Mouse (Mus musculus) fat pad, adult 2 months (tissue): Measurements from ENCODE around the gene Vsnl1.

Experiments used
- DNase-seq: peaks from one replicate; pipeline ENCODE4 v3.0.0-alpha.2; 2011; ENCODE audit warnings: low read depth, low spot score; ENCODE audit errors: extremely low read depth

Gene Vsnl1

DNA sequence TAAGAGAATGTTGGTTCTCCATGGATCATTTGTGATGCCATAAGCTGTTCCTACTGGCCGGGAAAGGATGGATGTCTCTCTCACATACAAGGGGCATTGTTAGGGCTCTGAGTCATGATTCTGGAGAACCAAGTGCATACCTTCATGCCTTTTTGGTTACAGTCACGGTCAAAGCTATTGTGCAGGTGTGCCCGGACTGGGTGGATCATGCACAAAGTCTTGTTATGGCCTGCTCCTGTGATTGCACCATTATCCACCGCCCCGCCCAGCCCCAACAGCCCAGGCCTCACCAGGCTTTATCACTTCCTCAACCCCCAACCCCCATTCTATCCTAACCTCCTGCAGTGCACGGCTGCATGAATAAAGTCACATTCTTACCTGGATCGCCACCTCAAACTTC is 47.3 kb downstream of the Vsnl1 start:
- no peak for DNase-seq

DNA sequence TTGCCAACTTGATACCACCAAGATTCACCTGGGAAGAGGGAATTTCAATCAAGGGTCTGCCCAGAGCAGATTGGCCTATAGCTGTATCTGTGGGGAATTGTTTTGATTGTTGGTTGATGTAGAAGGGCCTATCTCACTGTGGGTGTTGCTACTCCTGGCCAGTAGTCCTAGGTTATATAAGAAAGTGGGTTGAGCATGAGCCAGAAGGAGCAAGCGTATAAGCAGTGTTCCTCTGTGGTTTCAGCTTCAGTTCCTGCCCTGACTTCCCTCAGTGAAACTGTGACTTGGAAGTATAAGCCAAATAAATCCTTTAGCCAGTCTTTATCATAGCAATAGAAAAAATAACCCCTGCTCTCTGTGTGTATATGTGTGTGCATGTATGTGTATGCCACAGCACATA is 51.7 kb downstream of the Vsnl1 start:
- DNase-seq = no peak

DNA sequence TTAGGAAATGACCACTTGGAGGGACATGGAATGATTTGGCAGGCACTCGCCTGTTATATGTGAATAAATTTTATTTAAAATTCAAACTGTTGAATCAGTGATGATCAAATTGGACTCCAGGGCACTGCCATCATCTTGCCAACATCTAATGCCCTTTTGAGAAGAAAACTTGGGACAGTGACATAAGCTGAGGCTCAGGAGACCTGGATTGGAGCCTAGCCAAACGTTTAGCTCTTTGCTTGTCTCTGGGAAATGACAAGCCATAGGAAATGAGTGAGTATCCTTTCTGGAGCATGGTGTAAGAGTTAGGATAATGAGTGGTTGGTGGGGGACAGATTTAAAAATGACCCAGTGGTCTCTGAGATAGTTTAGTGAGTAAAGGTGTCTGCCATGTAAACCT is 57.0 kb downstream of the Vsnl1 start:
- DNase-seq = no peak

DNA sequence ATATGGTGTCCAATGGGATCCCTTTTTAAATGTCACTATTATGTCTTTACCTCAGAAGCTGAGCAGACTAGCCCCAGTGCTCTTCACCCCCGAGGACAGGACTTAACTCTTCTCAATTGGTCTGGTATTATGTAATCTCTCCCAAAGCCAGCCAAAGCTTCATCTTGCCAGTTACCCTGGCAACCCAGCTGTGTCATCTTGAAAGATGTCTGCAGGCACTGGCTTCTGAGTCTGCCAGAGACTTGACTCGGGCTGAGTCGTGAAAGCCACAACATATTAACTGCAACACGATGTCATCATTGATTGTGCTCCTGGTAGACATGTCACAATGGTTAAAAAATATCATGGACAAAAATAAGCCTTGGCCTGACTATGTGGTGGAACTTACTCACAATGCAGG is 66.4 kb downstream of the Vsnl1 start:
- peak; percentile 55 for DNase-seq

DNA sequence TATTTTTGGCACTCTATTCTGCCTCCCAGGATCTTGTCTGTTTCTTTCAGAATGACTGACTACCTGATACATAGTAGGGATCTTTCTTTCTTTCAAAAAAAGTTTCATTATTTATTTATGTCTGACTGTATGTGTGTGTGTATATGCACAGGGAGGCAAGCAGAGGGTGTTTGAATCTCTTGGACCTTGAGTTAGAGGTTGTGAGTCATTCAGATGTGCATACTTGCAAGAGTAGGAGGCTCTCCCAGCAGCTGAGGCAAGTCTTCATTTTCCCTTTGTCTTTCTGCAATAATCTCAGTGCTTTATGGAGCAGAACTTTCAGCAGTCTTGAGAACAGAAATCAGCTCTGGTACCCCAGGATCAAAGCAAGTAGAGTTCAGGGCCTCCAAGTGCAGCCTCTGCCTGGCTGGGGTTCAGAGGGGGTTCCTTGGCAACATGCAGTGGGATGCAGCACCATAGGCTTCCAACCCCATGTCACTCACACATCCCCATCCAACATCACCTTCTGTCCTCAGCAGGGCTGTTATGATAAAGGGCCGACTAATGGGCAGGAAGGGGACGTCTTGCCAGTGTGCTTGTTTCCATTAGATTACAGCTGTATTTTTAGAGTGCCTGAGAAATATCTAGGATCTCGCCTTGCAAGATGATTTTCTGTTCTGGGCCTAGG is 69.2 kb downstream of the Vsnl1 start:
- no peak for DNase-seq

DNA sequence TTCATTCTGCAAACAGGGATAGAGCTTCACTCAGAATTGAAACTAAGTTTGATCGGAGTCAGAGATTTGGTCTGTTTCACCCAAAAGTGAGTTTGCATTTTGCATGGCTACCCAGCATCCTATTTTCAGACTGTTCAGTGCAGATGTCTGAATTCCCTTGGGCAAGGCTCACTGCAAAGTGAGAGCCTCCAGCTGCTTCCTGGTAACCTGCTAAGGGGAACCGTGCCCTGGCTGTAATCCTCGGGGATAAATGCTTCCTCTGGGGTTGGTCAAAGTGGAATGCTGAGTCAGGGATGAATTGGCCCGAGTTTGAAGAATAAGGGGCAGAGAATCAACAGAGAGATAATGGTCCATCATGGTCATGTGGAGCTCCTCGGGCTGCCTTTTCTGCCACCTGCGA is 71.5 kb downstream of the Vsnl1 start:
- DNase-seq = no peak

DNA sequence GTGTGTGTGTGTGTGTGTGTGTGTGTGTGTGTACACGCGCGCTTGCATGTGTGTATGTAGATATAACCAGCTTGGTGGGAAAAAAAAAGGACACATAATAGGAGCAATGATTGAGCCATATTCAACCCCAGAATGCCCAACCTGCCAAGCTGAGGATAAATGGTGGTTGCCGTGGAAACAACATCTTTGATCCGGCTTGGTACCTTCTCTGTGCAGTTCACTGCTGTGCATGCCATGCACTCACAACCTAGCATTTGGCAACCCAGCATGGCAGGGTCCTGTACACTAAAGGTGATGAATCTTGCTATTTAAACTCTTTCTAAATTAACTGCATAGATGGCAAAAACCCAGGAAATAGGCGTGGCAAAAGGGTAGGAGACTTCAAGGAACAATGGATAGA is 74.0 kb downstream of the Vsnl1 start:
- no peak for DNase-seq

DNA sequence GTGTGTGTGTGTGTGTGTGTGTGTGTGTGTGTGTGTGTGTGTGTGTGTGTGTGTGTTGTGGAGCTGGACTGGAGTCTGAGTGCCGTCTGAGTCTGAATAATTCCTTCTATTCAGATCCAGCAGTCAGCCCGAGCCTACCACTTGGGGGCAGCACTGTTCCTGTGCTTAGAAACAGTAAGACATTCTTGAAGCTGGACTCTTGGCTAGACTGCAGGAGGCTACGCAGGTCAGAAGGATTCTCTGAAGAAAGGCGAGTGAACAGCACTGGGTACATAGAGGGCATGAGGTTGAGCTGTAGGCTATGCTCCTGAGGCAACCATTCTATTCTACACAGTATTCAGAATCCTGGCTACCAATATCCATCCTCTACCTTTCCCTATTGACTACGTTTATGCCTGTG is 85.5 kb downstream of the Vsnl1 start:
- DNase-seq = no peak

DNA sequence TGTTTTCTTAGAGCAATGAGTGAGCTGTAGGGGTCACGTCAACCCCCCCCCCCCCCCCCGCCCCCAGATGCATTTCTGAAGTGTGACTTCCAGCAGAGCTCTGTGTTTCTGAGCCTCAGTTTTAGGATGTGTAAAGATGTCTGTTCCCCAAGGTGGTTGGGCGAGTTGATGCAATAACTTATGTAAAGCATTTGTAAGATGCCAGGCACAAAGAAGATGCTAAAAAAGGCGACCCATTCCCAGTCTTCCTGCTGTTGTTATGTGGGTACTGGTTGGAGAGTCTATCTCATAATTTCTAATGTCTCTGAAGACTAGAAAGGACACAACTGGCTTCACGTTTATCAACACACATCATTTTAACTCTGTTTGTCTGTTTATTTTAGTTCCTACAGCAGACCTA is 86.5 kb downstream of the Vsnl1 start:
- no peak for DNase-seq

DNA sequence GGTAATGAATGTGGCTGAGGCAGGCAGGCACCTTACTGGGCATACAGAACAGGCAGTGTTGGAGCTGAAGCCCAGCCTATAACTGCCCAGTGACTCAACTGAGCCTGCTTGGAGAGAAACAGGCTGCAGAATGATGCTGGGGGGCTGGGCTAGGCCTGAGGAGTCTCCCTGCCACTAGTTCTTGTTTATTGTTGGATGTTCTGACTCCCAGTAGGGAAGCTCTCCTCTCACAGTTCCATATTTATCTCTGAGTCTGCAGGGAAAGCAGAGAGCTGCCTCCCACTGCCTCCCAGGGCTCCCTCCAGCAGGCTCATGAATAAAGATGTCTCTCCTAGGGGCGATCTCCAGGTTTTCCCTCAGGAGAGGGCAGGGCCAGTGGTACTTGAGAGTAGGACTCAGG is 88.0 kb downstream of the Vsnl1 start:
- DNase-seq = no peak

DNA sequence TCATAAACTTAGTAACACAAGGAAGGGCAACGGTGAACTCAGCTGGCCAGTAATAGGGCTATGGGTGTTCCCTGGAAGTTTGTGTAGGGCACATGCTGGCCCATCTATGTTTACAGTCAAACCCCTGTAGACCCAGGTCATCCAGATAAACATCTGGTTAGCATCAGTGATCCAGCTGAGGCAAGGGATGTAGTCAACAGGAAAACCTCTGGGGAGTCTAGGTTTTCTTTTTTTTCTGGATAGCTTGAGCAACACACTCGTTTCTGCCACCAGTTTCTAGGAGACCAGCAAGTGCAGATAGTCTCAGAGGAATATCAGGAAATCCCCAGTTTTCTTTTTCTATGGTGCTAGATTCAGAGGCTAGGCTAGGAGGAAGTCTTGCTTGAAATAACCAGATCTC is 90.5 kb downstream of the Vsnl1 start:
- DNase-seq = no peak

DNA sequence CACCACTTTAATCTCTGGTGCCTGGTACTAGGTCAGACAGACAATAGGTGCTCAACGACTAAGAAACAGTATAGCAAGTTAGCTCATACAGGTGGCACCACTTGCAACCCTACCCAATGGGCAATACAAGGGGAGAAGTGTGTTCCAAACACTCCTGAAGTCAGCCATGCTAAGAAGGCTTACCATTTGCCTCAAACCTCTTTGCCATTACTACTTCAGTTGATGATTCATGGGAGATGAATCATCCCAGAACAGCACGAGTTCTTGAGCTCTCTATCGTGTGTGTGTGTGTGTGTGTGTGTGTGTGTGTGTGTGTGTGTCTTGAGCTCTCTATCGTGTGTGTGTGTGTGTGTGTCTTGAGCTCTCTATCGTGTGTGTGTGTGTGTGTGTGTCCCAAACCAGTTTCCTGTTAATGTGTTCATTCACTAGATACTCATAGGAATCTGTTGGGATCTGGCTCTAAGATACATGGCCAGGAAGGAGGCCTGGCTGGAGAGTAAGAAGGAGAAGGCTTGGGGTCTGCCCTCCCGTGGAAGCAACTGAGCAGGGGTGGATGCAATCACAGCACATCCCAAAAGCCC is 94.3 kb downstream of the Vsnl1 start:
- no peak for DNase-seq

DNA sequence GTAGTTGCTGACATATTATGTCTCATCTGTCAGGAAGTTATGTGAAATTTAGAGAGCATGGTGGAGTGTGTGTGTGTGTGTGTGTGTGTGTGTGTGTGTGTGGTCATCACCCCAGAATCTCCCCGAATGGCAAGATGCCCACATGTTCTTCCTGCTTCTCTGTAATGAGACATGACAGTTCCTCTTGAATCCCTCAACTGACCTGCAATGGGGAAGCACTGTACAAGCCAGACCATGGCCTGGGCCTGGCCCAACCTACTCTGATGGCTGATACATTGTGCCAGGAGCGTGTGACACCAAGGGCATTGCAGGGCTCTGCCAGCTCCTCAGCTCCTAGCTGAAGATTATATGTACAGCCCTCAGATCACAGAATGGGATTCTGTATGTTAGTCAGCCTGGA is 98.2 kb downstream of the Vsnl1 start:
- DNase-seq = no peak

DNA sequence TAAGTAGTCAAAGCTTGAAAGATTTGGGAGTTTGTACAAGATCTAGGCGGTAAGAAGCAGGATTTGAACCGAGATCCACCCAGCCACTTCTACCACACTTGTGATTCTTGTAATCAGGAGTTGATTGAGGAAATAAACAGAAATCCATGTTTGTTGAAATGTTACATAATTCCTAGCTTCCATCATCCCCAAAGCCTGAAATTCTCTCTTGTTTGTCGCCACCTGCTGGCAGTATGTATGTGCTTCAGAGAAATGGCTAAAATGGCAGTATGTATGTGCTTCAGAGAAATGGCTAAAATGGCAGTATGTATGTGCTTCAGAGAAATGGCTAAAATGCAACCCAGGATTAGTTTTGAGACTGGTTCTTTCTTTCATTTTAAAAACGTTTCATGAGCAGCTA is 99.6 kb downstream of the Vsnl1 start:
- no peak for DNase-seq

DNA sequence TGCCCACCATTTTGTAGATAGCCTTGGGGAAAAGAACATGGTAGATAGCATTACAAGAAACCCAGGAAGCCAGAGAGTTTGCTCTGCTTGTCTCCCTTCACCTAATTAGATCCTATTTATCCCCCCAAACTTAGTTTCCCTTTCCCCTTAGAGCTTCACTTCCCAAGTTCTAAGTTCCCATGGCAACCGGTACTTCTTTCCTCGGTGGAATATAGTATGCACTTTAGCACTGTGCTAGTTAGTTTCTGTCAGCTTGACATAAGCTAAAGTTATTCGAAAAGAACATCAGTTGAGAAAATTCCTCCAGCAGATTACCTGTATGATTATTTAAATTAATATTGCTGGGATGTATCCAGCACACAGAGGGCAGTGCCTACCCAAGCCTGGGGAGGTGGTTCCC is 109.9 kb downstream of the Vsnl1 start:
- no peak for DNase-seq

DNA sequence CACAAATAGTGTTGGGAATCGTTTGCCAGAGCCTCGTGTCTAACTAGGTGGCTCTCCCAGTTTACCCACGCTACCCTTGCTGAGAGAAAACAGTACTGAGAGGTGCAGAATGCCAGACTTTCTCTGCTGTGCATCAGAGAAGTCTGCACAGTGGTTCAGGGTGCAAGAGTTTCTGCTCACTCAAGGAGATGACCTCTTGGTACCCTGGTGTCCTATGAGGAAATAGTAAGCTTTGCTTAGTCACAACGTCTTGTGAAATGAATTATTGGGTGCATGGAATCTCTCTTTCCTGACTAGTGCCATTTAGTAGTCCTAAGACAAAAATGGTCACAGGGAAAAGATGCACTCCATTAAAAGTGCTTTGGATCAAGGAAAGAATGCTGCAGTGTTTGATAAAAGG is 111.9 kb downstream of the Vsnl1 start:
- DNase-seq = no peak

DNA sequence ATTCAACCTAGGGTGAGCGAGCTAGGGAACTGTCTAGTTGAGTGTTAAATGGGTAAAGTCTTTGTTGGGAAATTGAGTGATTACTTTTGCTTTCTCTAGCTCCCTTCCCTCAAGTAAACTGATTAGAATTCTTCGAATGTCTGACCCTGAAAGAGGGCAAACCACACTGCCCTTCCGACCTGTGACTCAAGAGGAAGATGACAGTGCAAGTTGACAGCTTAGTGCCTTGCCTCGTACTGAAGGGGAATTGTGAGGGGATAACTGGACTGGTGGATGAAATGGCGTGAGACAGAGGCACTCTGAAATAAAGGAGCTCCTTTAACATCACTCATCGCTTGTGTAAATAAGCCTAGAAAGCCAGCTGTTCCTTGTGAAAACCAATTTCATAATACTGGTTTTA is 118.7 kb downstream of the Vsnl1 start:
- DNase-seq = no peak

DNA sequence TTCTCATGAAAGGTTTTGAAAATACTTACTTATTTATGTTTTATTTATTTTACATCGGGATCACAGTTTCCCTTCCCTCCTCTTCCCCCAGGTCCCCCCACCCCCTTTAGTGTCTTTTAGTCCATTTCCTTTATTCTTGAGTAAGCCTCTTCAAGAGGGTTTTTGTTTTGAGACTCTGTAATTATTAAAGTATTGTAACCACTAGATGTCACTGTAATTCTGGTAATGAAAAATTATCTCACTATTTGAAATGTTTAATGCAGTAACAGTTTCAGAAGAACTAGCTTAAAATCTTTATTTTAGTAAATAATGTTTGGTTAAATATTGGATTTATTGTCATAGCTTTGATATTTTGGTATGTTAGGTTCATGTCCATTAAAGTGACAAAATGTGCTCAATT is 122.6 kb downstream of the Vsnl1 start:
- DNase-seq = no peak

DNA sequence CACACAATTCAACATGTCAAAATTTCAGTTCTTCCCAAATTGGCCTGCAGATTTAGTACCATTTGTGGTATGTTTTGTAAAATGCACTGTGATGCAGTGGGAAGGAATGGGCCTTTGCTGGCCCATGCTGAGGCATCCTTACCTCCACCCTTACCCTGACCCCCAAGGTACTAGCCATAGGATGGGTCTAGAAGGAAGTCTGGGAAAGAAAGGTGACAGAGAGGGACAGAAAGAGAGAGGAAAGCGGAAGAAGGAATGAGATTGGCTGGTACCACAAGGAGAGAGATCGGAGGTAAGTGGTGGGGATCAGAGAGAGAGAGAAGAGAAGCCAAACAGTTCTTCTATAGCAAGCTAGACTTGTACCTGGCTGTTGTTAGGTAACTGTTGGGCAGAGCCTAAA is 125.3 kb downstream of the Vsnl1 start:
- DNase-seq = no peak

DNA sequence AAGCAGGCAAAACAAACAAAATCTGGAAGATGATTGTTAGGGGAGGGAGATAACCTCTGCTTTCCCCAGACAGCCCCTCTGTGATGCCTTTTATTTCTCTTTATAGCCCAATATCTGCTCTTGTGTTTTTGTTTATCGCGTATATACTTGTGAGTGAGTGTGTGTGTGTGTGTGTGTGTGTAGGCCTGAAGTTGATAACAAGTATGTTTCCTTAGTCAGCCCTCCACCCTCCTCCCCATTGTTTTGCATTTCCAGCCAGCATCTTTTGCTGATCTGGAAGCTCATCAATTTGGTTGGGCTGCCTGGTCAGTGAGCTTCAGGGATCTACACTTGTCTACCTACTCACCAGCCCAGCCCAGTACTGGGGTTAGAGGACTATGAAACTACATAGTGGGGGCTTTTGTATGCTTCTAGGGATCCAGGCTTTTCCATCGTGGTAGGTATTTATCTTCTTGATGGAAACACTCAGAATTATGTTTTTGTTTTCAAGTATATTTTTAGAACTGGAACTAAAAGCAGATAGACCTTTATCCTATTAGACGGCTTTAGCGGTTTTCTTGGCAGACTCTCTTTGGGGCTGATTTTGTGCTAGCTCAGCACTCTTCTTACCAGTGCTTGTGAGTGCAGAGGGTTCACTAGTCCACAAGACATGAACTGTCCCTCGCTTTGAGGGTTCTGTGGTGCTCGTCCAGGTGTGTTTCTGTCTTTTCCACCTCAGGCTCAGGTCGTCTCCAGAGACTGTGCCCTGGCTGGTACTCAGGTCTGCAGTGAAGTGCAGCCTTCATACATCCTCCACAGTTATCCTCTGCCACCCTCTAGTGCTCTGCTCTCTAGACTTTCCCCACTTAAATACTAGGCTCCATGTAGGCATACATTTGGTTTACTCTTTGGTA is 129.4 kb downstream of the Vsnl1 start:
- no peak for DNase-seq

DNA sequence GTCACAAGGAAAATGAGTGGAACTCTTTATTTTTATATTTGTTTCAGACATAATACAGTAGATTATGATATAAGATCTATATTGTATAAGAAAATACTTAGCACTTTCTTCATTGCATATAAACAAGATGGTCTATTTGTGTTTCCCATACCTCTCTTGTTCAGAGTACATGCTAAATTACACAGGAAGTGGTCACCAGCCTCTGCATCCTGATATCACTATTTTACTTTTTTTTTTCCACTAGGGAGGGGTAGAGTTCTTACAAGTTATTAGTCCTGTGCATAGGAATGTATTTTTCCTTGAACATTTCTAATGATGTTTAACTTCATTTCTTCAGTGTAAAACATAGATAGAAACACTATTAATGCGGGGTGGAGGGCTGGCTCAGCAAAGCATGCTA is 135.6 kb downstream of the Vsnl1 start:
- DNase-seq = no peak

DNA sequence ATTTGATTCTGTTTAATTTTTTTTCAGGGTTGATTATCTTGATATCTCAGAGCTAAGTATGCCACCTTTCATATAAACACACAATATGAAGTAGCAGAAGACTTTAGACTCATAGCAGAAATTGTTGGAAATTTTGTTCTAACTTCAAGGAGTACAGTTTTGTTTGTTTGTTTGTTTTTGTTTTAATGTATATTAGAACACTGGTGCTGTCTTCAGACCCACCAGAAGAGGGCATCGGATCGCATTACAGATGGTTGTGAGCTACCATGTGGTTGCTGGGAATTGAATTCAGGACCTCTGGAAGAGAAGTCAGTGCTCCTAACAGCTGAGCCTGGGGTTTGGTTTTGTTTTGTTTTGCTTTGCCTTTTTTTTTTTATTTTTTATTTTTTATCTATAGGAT is 150.0 kb downstream of the Vsnl1 start:
- DNase-seq = no peak
